ENCODE assay signal across 8 mouse cellular contexts in the genomic region with DNA sequence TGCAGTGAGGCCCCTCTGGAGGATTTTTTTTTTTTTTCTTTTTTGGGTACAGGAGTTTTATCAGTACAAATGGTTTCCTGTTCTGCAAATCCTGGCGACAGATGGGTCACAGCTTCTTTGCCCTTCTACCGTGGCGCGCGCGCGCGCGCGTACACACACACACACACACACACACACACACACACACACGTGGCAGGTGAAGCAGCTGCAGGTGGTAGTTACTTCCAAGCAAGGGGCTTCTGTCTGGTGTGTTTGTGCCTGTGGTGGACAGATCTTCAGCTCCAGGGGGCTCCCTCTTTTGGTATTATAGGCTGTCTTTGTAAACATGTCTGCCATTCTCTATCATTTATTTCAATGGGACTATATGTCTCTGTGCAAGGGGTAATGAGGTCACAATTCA. TPM values are rescaled to one million over a fixed set of nuclear protein-coding genes. Genes with fewer than 3 reads are reported as not detected.
DNase-seq lines count a peak whose midpoint lies in the region; ATAC-seq lines count a peak whose summit lies in the region.

No protein-coding gene starts in this region.

- H3K27ac ChIP-seq in kidney, embryonic 16.5 days (ENCODE audit: low read length), result no peak overlapping the region
- peak overlapping the region; percentile 89 for H3K27ac ChIP-seq in hindbrain, embryonic 13.5 days
- no peak overlapping the region for H3K27ac ChIP-seq in midbrain, embryonic 10.5 days (replicated peaks)

- peak overlapping the region; percentile 58; the same call in 1 of the 2 replicates for H3K9ac ChIP-seq in kidney, embryonic 16.5 days (replicated peaks; ENCODE audit: low read length)
- peak overlapping the region; percentile 87 for H3K9ac ChIP-seq in hindbrain, embryonic 13.5 days

- H3K9me3 ChIP-seq in kidney, embryonic 16.5 days (ENCODE audit: low read length), result peaks cover 3% of the 10 kb centered on the region; the same call in 1 of the 2 replicates
- H3K9me3 ChIP-seq in hindbrain, embryonic 13.5 days, result no peaks in the 10 kb centered on the region
- no peaks in the 10 kb centered on the region for H3K9me3 ChIP-seq in midbrain, embryonic 10.5 days (replicated peaks)

- peak overlapping the region; percentile 66 for H3K4me3 ChIP-seq in kidney, embryonic 16.5 days (ENCODE audit: low read length)
- peak overlapping the region; percentile 82 for H3K4me3 ChIP-seq in hindbrain, embryonic 13.5 days
- H3K4me3 ChIP-seq in midbrain, embryonic 10.5 days, result peak overlapping the region; percentile 82

- WGBS in kidney, embryonic 16.5 days, result 2% methylated on average over 11 of the region's 11 CpGs
- 0% methylated on average over 11 of the region's 11 CpGs for WGBS in hindbrain, embryonic 13.5 days
- under 1% methylated on average over 11 of the region's 11 CpGs for WGBS in midbrain, embryonic 10.5 days

- H3K27me3 ChIP-seq in kidney, embryonic 16.5 days (ENCODE audit: insufficient read depth, low read length), result peaks cover 45% of the 10 kb centered on the region
- H3K27me3 ChIP-seq in hindbrain, embryonic 13.5 days, result no peaks in the 10 kb centered on the region
- peaks cover 30% of the 10 kb centered on the region for H3K27me3 ChIP-seq in midbrain, embryonic 10.5 days (ENCODE audit: low read depth, poor library complexity, severe bottlenecking)

- H3K4me1 ChIP-seq in kidney, embryonic 16.5 days (ENCODE audit: insufficient read depth, low read length), result peaks cover 8% of the 10 kb centered on the region; the same call in 1 of the 2 replicates
- peaks cover 22% of the 10 kb centered on the region for H3K4me1 ChIP-seq in hindbrain, embryonic 13.5 days (replicated peaks)
- H3K4me1 ChIP-seq in midbrain, embryonic 10.5 days, result peaks cover 26% of the 10 kb centered on the region

- ATAC-seq in kidney, embryonic 16.5 days (ENCODE audit: low FRiP score, low TSS enrichment), result no peak
- no peak for ATAC-seq in hindbrain, embryonic 13.5 days (ENCODE audit: low FRiP score)
- ATAC-seq in granulocyte monocyte progenitor cell, adult 5-6 weeks (replicated peaks; ENCODE audit: poor library complexity, severe bottlenecking), result no peak

- H3K4me2 ChIP-seq in kidney, embryonic 16.5 days (replicated peaks; ENCODE audit: low read depth, low read length), result peak overlapping the region; percentile 100
- peak overlapping the region; percentile 88 for H3K4me2 ChIP-seq in hindbrain, embryonic 13.5 days

- no peak for DNase-seq in kidney, postnatal 4 days
- DNase-seq in cerebellum, adult 9-10 months, result peak; percentile 73
- DNase-seq in midbrain, embryonic 10.5 days (ENCODE audit: low spot score), result peak; percentile 24
- DNase-seq in retina, embryonic 14.5 days (ENCODE audit: low spot score), result no peak
- no peak for DNase-seq in urinary bladder, postnatal 36 days (ENCODE audit: low spot score in 2 of 2)

- no peaks in the 10 kb centered on the region for H3K36me3 ChIP-seq in kidney, embryonic 16.5 days (ENCODE audit: insufficient read depth, low read length)
- H3K36me3 ChIP-seq in hindbrain, embryonic 13.5 days, result no peaks in the 10 kb centered on the region
- no peaks in the 10 kb centered on the region for H3K36me3 ChIP-seq in midbrain, embryonic 10.5 days

RNA-seq across cellular contexts. Expression of gene Grid2, which starts 2.2 kb away (rescaled TPM):
- polyA plus RNA-seq in kidney, embryonic 16.5 days (2015; fragmentation: Nextera tagmentation; extraction: Ambion mirVana), result 0.15 and 0.48 TPM in 2 replicates
- 12.2 and 13.4 TPM in 2 replicates for polyA plus RNA-seq in hindbrain, embryonic 13.5 days (2015; fragmentation: Nextera tagmentation; extraction: Ambion mirVana)
- 0.56 and 1.4 TPM in 2 replicates for polyA plus RNA-seq in midbrain, embryonic 10.5 days (2016; fragmentation: Nextera tagmentation; extraction: Ambion mirVana)
- not detected in 2 replicates for total RNA-seq in granulocyte monocyte progenitor cell, adult 5-6 weeks (2014; fragmentation: Nextera tagmentation)
- total RNA-seq in granulocyte monocyte progenitor cell, adult 5-6 weeks (2017), result not detected in 2 replicates

Comparison
In these comparisons a context has a peak if more than half of its experiments do, and no peak if none do; other contexts are left out.
1. DNase-seq: peak in cerebellum, adult 9-10 months (single experiment) and midbrain, embryonic 10.5 days (single experiment); none in kidney, postnatal 4 days (0 of 2), retina, embryonic 14.5 days (single experiment) and urinary bladder, postnatal 36 days (0 of 2).
2. Peak in every context shown above with its lines, with median percentiles within 50 percentile points of each other: H3K4me3 ChIP-seq.